Mouse (Mus musculus) ES-CJ7 (cell line): ENCODE data around the gene Vstm5.
"Not testable (repeated sequence)": the region's sequence is repeated elsewhere in the genome, so short reads cannot be mapped to it uniquely, and the experiment has no call there.

ENCODE experiments used
- DNase-seq: peaks from one replicate; pipeline ENCODE4 v3.0.0; 2011; ENCODE audit warnings: low read depth, low spot score

Gene Vstm5

DNA sequence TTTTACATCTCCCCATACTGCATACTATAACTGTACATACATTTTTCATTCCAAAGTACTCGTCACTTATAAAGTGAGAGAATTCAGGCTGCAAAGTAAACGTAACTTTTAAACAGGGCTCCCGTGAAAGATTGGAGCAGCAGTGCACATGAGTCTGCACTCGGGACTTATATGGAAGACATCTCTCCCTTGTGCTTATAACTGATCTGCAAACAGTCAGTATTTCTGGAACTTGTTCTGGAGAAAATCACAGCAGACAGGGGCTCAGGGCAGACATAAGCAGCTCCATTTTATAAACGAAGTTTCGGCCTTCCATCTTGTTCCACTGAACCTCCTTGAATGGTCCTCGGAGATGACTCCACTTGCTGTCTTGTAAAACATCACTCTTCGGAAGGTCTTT lies 23.1 kb downstream of the Vstm5 start:
- no peak for DNase-seq

DNA sequence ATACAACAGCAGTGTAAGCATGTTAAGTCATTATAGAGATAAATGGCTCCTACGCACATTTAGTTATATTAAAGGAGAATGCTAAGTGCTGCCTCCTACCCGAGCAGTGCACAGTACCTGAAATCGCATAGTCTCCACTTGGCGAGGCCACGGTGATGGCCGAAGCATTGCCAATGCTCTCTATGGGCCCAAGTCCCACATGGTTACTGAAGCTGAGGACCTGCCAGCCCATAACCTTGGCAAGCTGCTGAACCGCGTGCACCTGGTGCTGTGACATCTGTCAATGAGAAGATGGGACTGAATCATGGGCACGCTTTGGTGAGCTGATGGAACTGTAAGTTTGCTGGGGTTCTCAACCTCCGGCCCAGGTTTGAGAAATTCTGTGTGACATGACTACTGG lies 24.6 kb downstream of the Vstm5 start:
- no peak for DNase-seq

DNA sequence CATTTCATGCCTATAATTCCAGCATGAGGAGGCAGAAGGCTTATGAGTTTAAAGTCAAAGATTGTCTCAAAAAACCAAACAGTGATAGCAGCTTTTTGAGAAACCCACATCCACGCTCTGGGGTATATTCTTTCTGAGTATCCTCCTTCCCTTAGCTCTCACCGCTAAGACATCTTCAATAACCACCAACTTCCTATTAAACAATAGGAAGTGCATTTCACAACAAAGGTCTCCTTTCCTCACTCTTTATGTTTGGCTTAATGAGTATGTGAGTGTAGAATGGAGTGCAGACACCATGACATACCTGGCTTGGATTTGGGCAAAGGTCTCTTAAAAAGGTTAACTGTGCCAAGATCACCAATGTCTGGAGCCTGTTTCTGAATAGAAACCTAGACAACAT lies 35.1 kb downstream of the Vstm5 start:
- no peak for DNase-seq

DNA sequence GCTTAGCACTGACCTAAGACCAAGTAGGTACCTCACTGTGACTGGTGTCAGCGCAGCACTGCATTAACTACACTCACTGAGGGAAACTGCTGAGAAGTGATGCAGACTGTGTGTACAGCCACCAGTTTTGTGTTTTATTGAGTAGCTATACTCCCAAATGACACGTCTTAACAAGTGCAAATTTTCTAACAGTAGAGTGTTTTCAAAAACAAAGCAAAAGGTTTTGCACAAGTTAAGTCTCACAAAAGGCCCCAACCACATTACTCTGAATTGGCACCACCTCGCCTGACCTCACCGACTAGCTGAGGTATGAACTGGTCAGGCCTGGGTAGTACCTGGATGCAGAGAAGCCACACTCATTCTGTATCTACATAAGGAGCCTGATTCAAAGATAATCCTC lies 38.0 kb downstream of the Vstm5 start:
- DNase-seq = peak; percentile 47

DNA sequence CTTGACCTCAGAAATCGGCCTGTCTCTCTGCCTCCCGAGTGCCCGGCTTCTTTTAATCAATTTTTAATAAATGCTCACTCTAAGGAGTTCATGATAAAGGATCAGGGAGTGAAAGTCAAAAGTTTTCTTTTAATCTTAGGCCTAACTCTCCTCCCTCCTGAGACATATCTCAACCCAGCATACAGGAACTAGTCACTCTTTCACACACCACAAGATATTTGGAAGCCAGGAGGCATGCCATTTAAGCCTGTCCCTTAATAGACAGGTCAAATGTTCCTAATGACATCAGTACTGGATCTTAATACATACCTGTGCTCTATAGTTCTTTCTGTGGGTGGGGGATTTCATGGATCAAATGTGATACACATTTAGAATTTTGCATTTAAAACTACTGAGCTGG lies 39.5 kb downstream of the Vstm5 start:
- no peak for DNase-seq

DNA sequence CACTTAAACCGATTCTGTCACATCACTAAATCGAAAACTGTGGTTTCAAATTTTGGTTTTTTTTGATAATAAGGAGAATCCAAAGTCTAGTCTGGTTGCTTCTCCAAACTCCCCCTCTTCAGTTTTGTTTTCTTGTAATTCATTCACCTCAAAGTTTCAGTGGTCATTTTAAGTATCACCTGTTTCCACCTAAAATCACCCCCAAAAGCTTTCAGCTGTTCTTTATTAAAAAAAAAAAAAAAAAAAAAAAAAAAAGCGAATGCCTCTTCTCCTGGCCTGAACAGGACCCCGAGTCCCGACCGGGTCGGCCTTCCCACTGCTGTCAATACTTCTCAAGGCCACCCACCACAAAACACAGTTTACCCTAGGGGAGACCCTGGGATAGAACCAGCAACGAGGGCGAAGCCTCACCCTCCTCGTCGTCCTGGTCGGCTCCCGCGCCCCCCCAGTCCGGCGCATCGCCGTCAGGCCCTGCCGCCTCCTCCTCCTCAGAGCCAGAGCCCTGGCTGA lies 40.3 kb downstream of the Vstm5 start:
- DNase-seq = no peak

DNA sequence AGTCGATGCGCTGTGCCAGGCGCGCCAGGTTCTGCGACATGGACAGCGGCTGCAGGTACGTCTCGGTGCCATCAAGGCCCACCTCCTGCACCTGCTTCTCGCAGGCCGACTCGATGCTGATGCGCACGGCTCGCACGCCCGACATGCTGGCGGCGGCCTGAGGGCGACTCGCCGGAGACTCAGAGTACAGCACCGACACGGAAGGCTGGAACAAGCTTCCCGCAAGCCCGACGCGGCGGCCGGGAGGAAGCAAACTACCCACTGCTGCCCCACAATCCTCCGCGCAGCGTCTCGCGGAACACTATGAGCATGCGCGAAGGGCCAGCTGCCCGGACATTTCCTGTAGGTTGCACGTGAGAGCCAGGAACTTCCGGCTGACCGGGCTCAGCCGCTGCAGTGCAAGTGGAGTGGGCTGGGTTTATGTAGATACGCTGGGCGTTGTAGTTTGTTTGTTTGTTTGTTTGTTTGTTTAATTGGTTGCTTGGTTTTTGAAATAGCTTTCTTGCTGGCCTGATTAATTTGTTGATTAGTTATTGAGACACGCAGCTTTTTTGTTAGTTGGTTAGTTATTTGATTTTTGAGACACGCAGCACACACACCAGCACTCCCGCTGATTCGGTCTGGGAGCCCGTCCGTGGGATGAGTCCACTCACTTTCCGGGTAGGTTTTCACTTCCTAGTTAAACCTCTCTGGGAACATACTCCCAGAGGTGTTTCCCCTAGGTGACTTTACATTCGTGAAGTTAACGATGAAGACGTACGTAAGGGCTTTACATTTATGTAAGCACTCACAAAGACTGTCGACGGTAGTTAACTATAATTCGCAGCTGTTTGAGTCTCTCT lies 41.0 kb downstream of the Vstm5 start, which contains the start of gene Med17:
Gene Med17, minus strand, starts transcription at position 283 of the 842 bp plus-strand sequence.
- DNase-seq = peak; percentile 96

DNA sequence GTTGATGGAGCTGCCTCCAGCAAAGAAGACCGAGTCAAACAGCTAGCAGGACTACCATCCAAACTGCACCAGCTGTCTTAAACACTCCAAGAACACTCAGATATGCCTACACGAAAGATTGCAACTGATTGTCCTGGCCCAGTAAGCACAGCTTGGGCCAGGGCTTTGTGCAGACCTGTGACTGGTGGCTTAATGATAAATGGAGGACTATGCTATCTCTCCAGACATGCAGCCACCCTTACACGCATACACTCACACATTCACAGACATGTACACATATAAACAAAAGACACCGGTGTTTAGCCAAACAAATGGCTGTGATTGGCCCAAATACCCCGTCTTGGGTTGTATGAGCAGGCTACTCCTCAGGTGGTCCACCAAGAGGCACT lies 41.6 kb downstream of the Vstm5 start:
- DNase-seq = no peak

DNA sequence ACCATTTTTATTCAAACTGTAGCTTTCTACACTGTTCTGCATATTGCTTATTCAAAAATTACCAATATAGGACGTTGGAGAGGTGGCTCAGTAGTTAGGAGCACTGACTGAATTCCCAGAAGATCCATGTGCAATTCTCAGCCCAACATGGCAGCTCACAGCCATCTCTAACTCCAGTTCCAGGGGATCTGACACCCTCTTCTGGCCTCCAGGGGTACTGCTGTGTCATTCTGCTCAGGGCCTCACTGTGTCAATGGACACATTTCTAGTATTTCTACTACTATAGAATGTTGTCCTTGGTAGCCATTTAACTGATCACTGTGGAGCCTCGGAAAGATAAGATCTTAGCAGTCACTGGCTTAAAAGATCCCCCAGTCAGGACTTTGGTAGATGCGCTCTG lies 46.6 kb downstream of the Vstm5 start:
- peak; percentile 77 for DNase-seq

DNA sequence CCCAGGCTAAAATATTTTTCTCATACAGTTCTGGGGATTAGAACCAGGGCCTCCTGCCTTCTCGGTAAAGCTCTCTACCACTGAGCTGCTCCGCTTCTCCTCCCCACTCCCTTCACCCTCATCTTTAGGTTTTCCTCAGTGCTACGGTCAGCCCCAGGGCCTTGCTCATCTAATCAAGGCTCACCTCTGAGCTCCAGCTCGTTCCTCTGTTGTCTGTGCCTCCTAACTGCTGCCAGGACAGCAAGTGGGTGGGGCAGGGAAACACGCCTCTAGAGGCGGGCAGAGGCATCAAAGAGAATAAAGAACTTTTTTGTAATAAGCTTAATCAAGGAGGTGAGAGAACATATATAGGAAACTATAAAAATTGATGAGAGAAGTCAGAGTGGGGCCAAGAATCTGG lies 49.0 kb downstream of the Vstm5 start:
- no peak for DNase-seq

DNA sequence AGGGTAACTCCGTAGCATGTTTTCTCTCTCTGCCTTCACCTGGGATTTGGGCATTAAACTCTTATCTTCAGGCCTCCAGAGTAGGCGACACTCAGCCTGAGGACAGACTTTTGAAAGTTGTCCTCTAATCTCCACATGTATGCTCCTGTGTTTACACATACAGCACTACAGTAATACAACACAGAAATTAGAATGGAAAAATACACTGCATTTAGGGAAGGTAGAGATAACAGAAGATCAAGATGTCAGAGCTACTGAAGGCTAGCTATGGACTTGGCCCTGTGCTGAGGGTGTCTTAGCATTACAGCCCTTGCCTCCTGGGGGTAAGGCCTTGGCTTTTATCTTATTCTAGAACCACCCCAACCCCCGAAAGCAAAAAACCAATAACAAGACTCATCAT lies 49.6 kb downstream of the Vstm5 start:
- DNase-seq = no peak

DNA sequence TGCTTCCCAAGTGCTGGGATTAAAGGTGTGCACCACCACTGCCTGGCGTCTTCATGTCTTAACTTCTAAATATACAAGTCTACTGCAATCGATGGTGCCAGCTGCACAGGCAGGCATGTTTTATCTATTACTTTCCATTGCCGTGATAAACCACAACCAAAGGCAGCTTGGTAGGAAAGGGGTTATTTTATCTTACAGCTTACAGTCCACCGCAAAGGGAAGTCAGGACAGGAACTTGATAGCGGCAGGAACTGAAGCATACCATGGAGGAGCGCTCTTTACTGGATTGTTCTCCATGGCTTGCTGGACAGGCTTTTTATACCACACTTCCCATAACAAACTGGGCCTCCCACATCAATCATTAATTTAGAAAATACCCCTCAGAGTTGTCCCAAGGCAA lies 50.4 kb downstream of the Vstm5 start:
- DNase-seq = no peak

DNA sequence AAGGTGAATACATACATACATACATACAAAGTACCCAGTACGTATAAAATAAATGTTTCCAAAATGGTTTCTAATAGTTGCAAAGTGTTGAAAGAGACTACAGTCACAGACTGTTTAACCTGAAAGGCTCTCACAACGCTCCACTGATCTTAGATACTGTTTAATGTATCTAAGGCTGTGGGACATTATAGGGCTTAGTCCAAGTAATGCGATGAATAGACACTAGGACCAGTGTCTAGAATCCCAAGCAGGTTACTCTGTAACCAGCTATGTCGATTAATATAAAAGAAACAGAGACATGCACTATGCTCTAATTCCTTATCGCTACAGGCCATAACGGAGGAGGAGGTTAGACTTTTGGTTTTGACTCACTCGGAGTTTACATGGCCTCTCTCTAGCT lies 58.3 kb downstream of the Vstm5 start:
- DNase-seq = no peak

DNA sequence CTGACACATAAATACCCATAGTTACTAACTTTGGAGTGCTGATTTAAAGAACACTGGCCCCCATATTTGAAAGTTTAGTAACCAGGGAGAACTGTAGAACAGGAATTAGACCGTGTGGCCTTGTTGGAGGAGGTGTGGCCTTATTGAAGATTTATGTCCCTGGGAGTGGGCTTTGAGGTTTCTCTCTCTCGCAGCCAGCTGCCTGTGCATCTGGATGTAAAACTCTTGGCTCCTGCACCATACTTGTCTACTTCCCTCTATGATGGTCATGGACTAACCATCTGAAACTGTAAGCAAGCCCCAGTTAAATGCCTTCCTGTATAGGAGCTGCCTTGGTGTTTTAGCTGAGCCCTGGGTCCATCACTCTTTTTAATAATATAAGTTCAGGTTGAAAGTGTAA lies 59.6 kb downstream of the Vstm5 start:
- no peak for DNase-seq

DNA sequence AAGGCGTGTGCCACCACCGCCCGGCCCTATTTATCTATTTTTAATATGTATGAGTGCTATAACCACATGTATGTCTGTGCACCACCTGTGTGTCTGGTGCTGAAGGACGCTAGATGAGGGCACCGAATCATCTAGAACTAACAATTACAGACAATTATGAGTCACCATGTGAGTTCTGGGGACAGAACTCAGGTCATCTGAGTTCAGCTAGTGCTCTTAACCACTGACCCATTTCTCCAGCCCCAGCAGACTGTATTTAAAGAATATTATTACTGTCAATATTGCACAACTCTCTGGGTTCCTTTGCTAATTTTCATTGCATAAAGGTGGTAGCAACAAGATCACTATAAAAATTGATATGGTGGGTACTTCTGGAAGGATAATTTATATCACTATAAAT lies 61.2 kb downstream of the Vstm5 start:
- DNase-seq = no peak

DNA sequence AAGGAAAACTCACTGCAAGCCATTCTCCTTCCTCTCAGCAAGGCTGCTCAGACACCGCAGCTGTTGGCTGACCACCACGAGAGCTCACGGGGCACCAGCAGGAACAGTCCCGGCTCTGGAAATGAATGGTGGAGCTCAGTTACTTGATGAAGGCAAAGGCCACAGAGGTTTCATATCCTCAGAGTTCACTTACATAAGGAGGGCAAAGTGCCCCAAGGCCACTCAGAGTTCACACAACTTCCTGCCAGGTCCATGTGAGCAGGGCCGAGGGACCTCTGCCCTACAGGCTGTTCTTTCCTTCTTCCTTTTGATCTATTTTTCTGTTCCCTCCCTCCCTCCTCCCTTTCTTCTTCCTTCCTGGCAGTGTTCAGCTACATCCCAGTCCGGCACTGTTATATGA lies 62.6 kb downstream of the Vstm5 start:
- no peak for DNase-seq

DNA sequence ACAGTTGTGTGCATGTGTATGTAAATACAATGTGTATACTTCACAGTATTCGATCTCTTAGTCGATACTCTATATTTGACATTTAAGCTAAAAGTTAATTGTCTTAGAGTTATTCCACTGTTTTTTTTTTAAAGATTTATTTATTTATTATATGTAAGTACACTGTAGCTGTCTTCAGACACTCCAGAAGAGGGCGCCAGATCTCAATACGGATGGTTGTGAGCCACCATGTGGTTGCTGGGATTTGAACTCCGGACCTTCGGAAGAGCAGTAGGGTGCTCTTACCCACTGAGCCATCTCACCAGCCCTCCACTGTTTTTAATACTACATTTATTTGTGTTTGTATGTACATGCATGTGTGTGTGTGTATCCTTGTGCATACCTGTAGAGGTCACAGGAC lies 63.2 kb downstream of the Vstm5 start:
- not testable (repeated sequence) for DNase-seq

DNA sequence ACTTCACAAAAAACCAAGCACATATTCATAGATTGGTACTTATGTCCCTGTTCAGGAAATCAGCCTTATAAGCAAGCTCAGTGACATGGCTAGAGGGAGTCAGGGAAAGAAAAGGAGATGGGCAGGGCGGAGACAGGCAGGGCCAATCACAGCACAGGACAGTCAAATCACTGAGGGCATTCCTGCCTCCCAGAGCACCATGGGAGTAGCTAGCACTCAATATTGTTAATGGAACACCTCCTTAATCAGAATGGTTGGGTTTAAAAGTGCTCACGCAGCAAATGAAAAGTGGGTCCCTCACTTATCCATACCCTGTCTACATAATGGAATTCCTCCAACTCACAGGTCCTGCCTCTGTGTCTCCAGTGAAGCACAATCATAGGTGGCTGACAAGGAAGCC lies 64.0 kb downstream of the Vstm5 start:
- peak; percentile 70 for DNase-seq

DNA sequence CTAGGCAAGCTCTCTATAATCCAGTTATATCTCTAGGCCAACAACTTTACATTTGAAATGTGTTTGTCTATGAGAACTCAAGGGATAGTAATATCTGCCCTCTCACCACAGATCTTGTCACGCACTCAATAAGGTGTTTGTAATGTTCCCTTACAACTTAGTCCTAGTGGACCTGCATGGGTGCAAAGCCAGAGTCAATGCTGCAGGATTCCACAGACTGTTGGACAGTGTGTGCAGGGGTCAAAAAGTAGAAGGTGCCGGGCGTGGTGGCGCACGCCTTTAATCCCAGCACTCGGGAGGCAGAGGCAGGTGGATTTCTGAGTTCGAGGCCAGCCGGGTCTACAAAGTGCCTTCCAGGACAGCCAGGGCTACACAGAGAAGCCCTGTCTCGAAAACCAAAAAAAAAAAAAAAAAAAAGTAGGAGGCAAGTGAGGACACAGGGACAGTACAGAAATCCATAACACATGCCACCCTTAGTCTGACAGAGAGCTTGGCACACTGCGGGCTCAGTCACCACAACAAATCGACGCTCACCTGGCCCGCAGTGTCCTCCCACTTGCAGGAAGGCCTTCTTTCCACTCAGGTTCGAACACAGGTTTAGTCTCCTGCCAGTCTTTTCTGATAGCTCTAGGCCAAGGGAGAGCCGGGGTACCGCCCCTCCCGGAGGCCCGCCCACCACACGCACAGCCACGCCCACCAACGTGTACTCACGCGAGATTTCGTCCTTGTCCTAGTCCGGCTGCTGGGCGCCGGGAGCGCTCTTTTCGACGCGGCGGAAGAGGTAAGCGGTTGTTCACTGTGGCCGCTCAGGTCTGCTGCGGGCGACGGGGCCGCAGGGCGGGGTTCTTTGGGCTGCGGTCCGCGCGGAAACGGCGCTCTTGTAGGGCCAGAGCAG lies 66.9 kb downstream of the Vstm5 start, which contains the start of gene Taf1d:
Gene Taf1d, plus strand, starts transcription at position 712 of the 895 bp plus-strand sequence.
- peak; percentile 95 for DNase-seq

DNA sequence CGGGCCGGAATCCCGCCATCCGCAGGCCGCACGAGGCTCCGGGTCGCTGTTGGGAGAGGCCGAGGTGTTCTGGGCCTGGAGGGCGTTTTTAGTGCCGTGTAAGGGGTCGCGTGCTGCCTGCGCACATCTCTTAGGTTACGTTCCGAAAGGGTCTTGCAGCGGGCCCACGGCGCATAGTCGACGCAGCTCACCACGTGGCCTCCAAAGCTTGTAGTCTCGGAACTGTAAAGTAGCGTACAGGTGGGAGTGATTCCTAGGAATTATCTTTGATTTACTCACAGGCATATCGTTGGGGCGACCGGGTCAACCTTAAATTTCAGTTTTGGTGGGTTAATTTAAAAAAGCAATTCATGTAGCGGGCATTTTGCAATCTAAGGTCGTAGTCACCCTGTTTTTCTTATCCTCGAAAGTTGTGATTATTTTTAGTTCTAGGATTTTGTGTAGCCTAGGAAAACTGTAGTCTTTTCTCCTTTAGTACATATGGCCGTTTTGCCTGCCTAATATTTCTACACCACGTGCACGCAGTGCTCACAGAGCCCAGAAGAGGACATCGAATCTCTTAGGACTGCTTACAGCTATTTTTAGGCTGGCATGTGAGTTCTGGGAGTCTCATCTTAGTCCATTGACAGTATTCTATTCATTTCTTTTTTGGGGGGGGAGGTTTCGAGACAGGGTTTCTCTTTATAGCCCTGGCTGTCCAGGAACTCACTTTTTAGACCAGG lies 67.7 kb downstream of the Vstm5 start, which contains the start of gene 4931406C07Rik:
Gene 4931406C07Rik, minus strand, starts transcription at position 51 of the 722 bp plus-strand sequence.
- peak; percentile 59 for DNase-seq

DNA sequence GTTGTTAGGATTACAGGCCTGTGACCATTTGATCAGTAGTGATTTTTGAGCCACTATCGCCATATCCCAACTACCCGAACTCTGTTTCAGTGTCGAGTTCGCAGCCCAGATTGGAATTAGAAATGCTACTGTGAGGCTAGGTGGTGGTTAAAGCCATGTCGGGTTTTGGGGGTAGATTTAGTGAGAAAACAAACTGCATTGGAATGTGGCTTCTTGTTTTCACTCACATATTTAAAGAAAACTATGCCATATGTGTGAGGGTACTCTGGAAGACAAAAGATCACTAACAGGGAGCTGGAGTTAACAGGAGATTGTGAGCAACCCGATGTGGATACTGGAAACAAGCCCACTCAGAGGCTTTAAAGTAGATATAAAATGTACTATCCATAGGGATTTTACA lies 68.4 kb downstream of the Vstm5 start:
- no peak for DNase-seq

DNA sequence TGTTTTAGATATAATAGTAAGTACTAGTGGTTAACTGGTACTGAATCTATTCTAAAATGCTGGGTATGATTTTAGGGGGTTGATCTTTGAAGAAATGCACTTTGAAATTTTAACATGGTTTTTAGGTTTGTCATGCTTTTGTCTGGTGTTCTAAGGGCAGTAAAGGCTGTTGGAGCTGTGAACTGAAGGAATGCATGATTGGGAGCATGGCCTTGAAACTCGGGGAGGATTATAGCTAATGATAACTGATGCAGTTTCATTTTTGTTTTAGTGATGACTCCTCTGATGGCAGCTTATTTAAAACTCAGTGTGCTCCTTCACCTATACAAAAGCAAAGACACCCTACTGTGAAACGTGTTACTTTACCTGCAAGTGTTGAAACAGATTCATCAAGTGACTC lies 69.4 kb downstream of the Vstm5 start:
- no peak for DNase-seq
